Mouse (Mus musculus): ENCODE results near the gene Itpr1. TPM values are rescaled to one million over a fixed set of nuclear protein-coding genes. Genes with fewer than 3 reads are reported as not detected.
"Not testable (repeated sequence)": the region's sequence is repeated elsewhere in the genome, so short reads cannot be mapped to it uniquely, and the experiment has no call there.

Itpr1 gene
- polyA plus RNA-seq, 2 experiments, result 10.7 to 17.1 TPM

DNA sequence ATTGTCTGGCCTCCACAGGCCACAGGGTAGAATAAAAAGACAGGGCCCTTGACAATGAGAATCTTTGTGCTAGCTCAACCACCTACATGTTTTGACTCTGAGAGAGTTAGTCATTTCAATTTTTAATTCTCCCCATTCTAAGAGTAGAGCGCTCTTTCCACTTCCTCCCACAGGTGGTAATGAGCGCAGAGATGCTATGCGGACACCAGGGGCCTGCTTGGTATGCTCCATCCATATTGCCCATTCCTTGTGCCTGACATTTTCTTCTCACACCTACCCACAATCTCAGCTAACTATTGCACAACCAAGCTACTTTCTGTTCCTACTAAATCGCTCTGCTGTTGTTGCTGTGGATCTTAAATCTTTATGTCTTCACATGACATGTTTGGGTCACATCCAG, 341.5 kb downstream of the Itpr1 start:
- H3K27ac ChIP-seq (replicated peaks; ENCODE audit: low read depth, low read length), result no peak overlapping the region
- no peak overlapping the region for H3K4me2 ChIP-seq (replicated peaks; ENCODE audit: low read depth, low read length, severe bottlenecking)
- H3K36me3 ChIP-seq (ENCODE audit: control insufficient read depth, insufficient read depth, low read length), result no peaks in the 10 kb centered on the region
- no peaks in the 10 kb centered on the region for H3K4me1 ChIP-seq (ENCODE audit: control insufficient read depth, insufficient read depth, low read length)
- no peaks in the 10 kb centered on the region for H3K9me3 ChIP-seq (ENCODE audit: control insufficient read depth, low read length)
- DNase-seq (ENCODE audit: low spot score) (no peak), ATAC-seq (ENCODE audit: low FRiP score, low read depth) (no peak)
- H3K4me3 ChIP-seq (replicated peaks; ENCODE audit: low read length), result no peak overlapping the region
- TF ChIP-seq POLR2A (IDR thresholded peaks at IDR 0.05; ENCODE audit: borderline replicate concordance, extremely low read depth, insufficient read depth, insufficient read length), result no peak
- no peak overlapping the region for H3K9ac ChIP-seq (ENCODE audit: low read depth, low read length, severe bottlenecking)
- no peaks in the 10 kb centered on the region for H3K27me3 ChIP-seq (ENCODE audit: control insufficient read depth, insufficient read depth, low read length)
- WGBS, result 91% methylated on average over 4 of the region's 4 CpGs

DNA sequence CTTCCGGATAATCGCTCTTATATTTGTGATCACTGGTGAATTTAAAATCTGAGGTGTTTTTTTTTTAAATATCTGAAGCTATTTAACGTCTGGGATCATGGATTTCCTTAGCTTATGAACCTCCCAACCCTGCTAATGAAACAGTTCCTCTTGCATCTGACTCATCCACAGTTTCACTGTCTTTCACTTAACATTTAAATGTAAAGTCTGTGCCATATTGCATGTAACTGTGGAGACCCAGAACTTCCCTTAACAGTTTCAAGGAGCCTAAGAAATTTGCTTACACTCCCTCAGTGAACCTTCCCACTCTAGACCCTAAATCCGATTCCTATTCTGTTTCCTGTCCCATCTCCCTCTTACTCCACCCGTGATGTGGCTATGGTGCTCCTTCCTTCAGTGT, 342.0 kb downstream of the Itpr1 start:
- no peaks in the 10 kb centered on the region for H3K27me3 ChIP-seq (ENCODE audit: control insufficient read depth, insufficient read depth, low read length)
- no peaks in the 10 kb centered on the region for H3K4me1 ChIP-seq (ENCODE audit: control insufficient read depth, insufficient read depth, low read length)
- WGBS, result 80% methylated on average over 5 of the region's 5 CpGs
- no peak overlapping the region for H3K9ac ChIP-seq (ENCODE audit: low read depth, low read length, severe bottlenecking)
- no peak overlapping the region for H3K4me2 ChIP-seq (replicated peaks; ENCODE audit: low read depth, low read length, severe bottlenecking)
- H3K27ac ChIP-seq (replicated peaks; ENCODE audit: low read depth, low read length), result no peak overlapping the region
- DNase-seq (ENCODE audit: low spot score) (no peak), ATAC-seq (ENCODE audit: low FRiP score, low read depth) (no peak)
- TF ChIP-seq POLR2A (IDR thresholded peaks at IDR 0.05; ENCODE audit: borderline replicate concordance, extremely low read depth, insufficient read depth, insufficient read length), result no peak
- no peaks in the 10 kb centered on the region for H3K36me3 ChIP-seq (ENCODE audit: control insufficient read depth, insufficient read depth, low read length)
- no peaks in the 10 kb centered on the region for H3K9me3 ChIP-seq (ENCODE audit: control insufficient read depth, low read length)
- no peak overlapping the region for H3K4me3 ChIP-seq (replicated peaks; ENCODE audit: low read length)

DNA sequence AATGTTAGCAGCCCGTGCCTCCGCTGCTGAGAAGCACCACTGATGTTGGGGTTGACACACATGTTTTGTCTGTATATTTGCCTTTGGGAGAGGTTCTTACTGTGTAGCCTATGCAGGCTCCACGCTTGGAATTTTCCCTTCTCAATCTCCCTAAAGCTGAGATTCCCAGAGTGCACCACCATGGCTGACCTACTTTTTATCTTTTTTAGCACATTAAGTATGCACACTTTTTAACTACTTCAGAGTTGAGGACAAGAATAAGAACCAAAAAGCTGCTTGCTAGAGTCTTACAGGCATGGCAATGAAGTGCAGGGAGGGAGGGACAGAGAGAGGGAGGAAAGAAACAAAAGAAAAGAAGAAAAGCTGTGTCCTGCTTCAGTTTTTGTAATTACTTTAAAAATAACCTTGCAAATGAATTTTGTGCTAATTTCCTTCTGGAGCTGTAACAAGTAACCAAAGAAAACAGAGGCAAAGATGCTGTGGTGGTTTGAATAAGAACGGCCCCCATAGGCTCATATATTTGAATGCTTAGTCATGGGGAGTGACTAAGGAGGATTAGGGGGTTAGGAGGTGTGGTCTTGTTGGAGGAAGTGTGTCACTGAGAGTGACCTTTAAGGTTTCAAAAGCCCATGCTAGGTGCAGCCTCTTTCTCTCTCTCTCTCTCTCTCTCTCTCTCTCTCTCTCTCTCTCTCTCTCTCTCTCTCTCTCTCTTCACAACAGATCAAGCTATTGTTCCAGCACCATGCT, 344.9 kb downstream of the Itpr1 start:
- TF ChIP-seq POLR2A (IDR thresholded peaks at IDR 0.05; ENCODE audit: borderline replicate concordance, extremely low read depth, insufficient read depth, insufficient read length), result no peak
- ATAC-seq (ENCODE audit: low FRiP score, low read depth) (no peak), DNase-seq (ENCODE audit: low spot score) (no peak)
- Histone ChIP-seq H3K9ac (ENCODE audit: low read depth, low read length, severe bottlenecking) (no peak overlapping the region), H3K4me3 (replicated peaks; ENCODE audit: low read length) (no peak overlapping the region), H3K4me2 (replicated peaks; ENCODE audit: low read depth, low read length, severe bottlenecking) (no peak overlapping the region), H3K27me3 (ENCODE audit: control insufficient read depth, insufficient read depth, low read length) (no peaks in the 10 kb centered on the region), H3K27ac (replicated peaks; ENCODE audit: low read depth, low read length) (no peak overlapping the region), H3K4me1 (ENCODE audit: control insufficient read depth, insufficient read depth, low read length) (no peaks in the 10 kb centered on the region), H3K36me3 (ENCODE audit: control insufficient read depth, insufficient read depth, low read length) (no peaks in the 10 kb centered on the region), H3K9me3 (ENCODE audit: control insufficient read depth, low read length) (no peaks in the 10 kb centered on the region)
- 89% methylated on average over 4 of the region's 4 CpGs for WGBS

DNA sequence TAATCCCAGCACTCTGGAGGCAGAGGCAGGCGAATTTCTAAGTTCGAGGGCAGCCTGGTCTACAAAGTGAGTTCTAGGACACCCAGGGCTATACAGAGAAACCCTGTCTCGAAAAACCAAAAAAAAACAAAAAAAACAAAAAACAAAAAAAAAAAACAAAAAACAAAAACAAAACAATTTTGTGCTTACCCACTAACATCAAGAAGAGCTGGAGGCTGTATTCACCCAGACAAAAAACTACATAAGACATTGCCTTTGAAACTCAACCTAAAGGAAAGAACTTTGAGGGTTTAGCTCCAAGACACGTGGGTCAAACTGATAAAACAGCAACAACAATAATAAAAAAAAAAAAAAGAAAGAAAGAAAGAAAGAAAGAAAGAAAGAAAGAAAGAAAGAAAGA, 346.3 kb downstream of the Itpr1 start:
- not testable (repeated sequence) for H3K36me3 ChIP-seq (ENCODE audit: control insufficient read depth, insufficient read depth, low read length); H3K4me3 ChIP-seq (replicated peaks; ENCODE audit: low read length); DNase-seq (ENCODE audit: low spot score); H3K4me1 ChIP-seq (ENCODE audit: control insufficient read depth, insufficient read depth, low read length); H3K4me2 ChIP-seq (replicated peaks; ENCODE audit: low read depth, low read length, severe bottlenecking); H3K9ac ChIP-seq (ENCODE audit: low read depth, low read length, severe bottlenecking); H3K27ac ChIP-seq (replicated peaks; ENCODE audit: low read depth, low read length); ATAC-seq (ENCODE audit: low FRiP score, low read depth); H3K27me3 ChIP-seq (ENCODE audit: control insufficient read depth, insufficient read depth, low read length); H3K9me3 ChIP-seq (ENCODE audit: control insufficient read depth, low read length)
- WGBS, result 81% methylated on average over 4 of the region's 4 CpGs

DNA sequence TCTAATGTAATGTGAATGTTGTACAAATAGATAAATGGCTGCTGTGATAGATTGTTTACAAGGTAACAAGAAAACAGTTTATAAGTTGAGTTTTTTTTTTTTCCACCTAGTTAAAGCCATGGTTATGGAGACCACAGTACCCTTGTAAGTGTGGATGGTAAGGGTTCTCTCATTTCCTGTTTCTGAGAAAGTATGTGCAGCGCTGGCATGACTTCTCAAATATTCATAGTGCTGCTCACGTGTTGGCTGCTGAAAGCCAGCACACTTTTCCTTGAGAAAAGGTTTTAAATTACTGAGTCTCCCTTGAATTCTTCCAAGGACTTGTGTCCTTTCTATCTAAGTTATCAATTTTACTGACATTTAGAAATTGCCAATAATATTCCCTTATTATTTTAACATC, 350.1 kb downstream of the Itpr1 start:
- Histone ChIP-seq H3K4me2 (replicated peaks; ENCODE audit: low read depth, low read length, severe bottlenecking) (no peak overlapping the region), H3K27me3 (ENCODE audit: control insufficient read depth, insufficient read depth, low read length) (no peaks in the 10 kb centered on the region), H3K36me3 (ENCODE audit: control insufficient read depth, insufficient read depth, low read length) (no peaks in the 10 kb centered on the region), H3K9me3 (ENCODE audit: control insufficient read depth, low read length) (no peaks in the 10 kb centered on the region), H3K4me3 (replicated peaks; ENCODE audit: low read length) (no peak overlapping the region), H3K4me1 (ENCODE audit: control insufficient read depth, insufficient read depth, low read length) (no peaks in the 10 kb centered on the region), H3K9ac (ENCODE audit: low read depth, low read length, severe bottlenecking) (no peak overlapping the region), H3K27ac (replicated peaks; ENCODE audit: low read depth, low read length) (no peak overlapping the region)
- no peak for DNase-seq (ENCODE audit: low spot score)
- no peak for TF ChIP-seq POLR2A (IDR thresholded peaks at IDR 0.05; ENCODE audit: borderline replicate concordance, extremely low read depth, insufficient read depth, insufficient read length)
- WGBS, result 82% methylated on average over 2 of the region's 2 CpGs
- ATAC-seq (ENCODE audit: low FRiP score, low read depth), result no peak

DNA sequence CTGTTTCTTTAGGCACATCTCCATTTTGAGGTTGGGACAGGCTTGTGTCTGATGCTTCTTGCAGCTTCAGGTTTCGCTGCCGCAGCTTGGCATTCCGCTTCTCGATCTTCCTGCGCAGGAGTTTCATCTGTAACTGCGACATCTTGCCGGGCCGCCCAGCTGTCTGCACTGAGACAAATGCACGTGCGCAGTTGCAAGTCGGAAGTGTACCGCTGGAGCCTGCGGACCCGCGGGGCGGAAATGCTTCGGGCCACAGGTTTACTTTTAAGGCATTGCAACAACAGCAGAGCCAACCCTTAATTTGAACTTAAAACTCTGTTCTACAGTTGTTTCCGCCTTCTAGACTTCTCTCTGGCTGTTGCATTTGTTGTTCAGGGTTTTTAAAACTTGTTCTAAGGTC, 352.6 kb downstream of the Itpr1 start:
- not testable (repeated sequence) for H3K4me2 ChIP-seq (replicated peaks; ENCODE audit: low read depth, low read length, severe bottlenecking); H3K4me3 ChIP-seq (replicated peaks; ENCODE audit: low read length); H3K9me3 ChIP-seq (ENCODE audit: control insufficient read depth, low read length); H3K4me1 ChIP-seq (ENCODE audit: control insufficient read depth, insufficient read depth, low read length); H3K27me3 ChIP-seq (ENCODE audit: control insufficient read depth, insufficient read depth, low read length); H3K36me3 ChIP-seq (ENCODE audit: control insufficient read depth, insufficient read depth, low read length); H3K9ac ChIP-seq (ENCODE audit: low read depth, low read length, severe bottlenecking); ATAC-seq (ENCODE audit: low FRiP score, low read depth); DNase-seq (ENCODE audit: low spot score); H3K27ac ChIP-seq (replicated peaks; ENCODE audit: low read depth, low read length)
- WGBS, result 83% methylated on average over 18 of the region's 18 CpGs
